Mouse (Mus musculus) cerebellum, adult 9-10 months (tissue): ENCODE data around the gene Fbxo6.
"Not testable (repeated sequence)": the region's sequence is repeated elsewhere in the genome, so short reads cannot be mapped to it uniquely, and the experiment has no call there.

Experiments used
- DNase-seq: peaks from one replicate; pipeline ENCODE4 v3.0.0; 2022

The Fbxo6 gene

DNA sequence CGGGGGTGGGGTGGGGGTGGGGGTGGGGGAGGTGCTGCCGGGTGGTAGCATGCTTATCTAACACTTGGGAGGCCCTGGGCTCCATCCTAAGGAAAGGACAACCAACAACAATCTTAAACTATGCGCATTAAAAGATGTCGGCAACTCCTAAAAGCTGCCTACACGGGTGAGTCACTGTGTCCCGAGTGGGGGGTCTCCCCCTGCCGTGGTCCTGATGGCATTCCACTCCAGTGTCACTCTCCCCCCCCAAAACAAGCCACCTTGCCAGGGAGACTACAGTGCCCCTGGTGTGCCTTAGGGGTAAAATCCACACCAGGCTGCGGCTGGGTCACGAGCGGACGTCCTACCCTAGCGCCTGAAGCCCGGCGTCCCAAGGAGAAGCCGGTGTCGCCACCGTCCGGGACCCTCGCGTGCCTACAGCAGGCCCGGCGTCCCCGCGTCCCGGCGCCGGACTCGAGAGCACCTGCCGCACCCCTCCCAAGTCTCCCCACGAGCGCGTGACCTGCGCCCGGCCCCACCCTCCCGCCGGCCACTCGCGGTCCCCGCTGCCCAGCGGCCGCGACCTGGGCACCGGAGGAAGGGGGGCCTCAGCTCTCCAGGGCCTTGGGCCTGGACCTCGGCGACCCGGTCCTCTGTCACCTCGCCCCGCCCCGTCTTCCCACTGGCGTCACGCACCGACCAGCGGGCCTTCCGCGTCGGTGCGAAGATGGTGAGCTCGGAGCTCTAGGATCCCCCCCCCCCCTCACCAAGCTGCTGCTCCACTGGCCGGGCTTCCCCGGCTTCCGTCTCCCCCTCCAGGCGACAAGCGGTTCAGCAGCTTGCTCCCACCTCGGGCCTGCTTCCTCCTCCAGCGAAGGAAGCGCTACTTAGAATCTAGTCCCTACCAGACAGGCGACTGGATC, at the start of gene Fbxo6:
Gene Fbxo6 (minus strand): TSS at position 874 of the 902 bp plus-strand sequence.
- DNase-seq = peak; percentile 86

DNA sequence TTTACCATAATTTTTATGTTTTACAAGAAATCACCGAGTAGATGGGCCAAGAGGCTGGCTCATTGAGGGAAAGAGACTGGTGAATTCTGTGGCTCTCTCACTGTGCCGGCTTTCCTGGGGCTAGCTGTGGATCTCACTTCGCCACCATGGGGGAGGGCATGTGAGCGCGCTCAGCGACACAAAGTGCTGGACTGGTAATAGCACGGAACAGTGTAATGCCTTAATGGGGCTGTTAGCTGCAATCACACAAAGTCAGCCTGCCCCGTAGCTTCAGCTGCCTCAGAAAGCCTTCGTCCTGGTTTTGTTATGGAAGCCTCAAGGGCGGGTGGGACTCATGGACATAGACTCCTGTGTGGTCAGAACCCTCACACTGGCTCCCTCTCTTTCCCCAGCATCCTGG, 46.8 kb upstream of the Fbxo6 start:
- no peak for DNase-seq

DNA sequence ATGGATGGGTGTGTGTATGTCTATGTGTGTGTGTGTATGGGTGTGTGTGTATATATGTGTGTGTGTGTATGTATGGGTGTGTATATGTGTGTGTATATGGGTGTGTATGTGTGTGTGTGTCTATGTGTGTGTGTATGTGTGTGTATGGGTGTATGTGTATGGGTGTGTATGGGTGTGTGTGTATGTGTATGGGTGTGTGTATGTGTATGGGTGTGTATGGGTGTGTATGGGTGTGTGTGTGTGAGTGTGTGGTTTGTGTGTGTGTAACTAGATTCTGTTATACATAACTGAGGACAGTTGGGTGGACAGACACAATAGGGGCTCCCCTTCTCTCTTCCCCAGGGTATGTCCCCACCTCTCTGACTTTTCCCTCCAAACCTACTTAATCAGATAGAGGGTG, 42.5 kb upstream of the Fbxo6 start:
- no peak for DNase-seq

DNA sequence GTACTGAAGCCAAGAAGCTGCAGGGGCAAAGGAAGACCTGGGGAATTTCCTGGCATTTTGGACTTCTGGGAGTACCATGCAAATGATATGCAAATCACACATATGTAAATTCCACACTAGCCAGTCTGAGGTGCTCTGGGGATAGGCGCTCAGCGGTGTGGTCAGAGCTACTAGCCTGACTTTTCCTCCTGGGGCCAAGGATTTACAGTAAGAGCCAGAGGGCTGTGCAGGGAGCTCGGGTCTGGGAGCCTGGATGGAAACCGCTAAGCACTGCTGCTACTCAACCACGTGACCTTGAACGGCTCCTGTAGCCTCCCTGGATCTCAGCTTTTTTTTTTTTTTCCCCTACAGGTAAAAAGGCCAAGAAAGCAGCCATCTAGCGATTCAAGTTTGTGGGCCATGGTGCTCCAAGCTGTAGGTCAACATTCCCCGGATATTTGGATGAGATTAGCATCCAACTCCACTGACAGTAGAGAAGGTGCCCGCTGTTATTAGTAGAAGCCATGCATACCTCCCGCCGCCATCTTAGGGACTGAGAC, 40.8 kb upstream of the Fbxo6 start:
- no peak for DNase-seq

DNA sequence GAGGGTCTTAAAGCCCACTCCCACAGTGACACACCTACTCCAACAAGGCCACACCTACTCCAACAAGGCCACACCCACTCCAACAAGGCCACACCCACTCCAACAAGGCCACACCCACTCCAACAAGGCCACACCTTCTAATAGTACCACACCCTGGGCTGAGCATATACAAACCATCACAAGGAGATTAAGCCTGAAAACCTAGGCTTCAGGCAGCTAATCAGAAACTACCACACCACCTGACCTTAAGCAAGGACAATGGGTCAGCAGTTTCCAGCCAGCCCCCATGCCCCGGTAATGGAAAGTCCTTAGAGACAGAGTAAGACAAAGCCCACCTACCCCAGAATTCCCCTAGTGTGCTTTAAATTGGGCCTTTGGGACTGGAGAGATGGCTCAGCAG, 36.8 kb upstream of the Fbxo6 start:
- not testable (repeated sequence) for DNase-seq

DNA sequence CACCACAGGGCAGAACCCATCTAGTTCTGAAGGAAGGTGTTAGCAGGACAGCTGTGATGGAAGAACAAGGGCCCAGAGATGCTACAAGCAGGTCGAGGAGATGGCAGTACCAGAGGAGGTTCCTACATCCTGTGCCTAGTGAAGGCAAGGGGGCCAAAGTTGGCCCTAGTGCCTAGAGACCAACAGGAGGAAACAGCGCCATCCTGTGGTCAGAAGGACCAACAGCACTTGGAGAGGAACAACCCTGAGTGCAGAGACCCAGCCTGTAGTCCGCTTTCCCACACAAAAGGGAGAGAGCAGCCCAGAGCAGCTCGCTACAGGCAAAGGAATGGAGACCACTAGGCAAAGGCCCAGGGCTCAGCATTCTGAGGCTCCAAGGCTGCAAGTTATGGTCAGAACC, 33.9 kb upstream of the Fbxo6 start:
- no peak for DNase-seq

DNA sequence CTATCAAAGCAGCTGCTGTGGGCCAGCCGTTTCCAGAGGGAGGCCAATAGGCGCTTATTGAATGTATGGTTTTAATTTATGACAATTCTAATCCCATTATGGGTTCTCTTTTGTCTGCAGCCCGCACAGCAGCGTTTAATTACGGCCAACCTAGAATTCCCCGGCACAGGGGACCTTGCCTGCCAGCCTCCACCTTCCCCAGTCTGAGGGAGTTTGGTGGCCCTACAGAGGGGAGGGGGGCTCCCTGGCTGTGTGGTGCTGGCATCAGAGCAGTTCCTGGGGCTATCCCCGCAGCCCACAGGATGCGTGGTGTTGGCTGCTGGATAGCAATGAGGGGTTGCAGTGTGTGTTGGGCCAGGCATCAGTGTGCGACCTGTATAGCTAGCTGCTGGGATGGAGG, 32.6 kb upstream of the Fbxo6 start:
- DNase-seq = no peak

DNA sequence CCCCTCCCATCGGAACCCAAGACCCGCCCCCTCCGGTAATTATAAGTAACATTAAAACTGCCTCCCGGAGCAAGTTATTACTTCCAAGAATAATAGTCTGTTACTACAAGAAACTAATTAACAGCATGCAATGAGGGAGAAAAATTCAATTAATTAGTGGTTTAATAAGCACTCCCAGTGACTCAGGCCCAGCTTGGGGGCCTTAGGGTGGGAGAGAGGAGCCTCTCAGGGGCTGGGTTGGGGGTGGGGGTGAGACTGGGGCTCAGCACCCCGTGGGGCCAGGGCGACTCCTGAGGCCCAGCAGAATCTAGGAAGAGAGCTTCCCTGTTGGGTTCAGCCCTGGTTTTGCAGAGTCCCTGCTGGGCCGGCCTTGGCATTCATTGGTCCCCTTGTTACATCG, 30.4 kb upstream of the Fbxo6 start:
- DNase-seq = no peak

DNA sequence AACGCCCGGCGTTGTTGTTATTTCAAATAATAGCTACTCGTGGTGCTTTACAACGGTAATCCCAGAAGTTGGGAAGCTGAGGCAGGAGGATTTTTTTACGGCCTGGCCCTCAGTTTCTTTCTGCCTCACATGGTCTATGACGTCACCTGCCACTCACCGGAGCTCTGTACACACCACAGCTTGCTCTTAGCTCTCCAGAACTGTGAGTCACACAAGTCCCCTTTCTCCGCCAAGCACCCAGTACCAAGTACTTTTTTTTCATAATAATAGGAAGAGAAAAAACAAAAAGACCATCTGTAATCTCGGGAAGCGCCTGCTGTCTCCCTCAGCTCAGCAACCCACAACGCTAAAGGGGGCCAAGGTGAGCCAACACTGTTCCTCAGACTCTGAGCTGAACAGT, 29.5 kb upstream of the Fbxo6 start:
- DNase-seq = no peak

DNA sequence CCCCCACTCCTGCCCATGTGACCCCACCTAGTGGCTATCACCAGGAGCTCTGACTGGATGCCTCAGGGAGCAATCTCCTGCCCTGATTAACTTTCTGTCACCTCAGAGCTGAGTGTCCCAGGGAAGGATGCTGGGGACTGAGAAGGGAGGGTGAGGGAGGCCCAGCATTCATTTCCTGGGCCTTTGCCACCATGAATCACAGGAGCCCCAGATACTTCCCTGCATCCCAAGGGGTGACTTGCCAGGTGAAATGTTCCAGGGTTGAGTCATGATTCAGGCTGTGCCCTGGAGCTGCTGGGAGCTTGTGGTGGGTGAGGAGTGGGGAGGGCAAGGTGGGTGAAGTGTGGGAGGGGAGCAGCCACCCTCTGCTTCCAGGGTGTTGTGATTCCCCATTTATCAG, 25.8 kb upstream of the Fbxo6 start:
- DNase-seq = no peak

DNA sequence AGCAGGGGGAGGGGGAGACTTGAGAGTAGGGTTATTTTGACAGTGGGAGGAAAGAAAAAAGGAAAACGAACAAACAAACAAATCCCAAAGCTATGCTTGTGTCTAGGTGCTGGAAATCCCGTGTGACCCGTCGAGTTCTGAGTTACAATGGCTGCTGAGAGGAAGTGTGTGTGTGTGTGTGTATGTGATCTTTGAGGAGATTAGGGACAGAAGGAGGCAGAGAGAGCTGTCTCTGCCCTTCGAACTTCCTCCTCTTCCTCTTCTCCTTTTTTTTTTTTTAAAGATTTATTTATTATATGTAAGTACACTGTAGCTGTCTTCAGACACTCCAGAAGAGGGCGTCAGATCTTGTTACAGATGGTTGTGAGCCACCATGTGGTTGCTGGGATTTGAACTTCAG, 24.7 kb upstream of the Fbxo6 start:
- not testable (repeated sequence) for DNase-seq

DNA sequence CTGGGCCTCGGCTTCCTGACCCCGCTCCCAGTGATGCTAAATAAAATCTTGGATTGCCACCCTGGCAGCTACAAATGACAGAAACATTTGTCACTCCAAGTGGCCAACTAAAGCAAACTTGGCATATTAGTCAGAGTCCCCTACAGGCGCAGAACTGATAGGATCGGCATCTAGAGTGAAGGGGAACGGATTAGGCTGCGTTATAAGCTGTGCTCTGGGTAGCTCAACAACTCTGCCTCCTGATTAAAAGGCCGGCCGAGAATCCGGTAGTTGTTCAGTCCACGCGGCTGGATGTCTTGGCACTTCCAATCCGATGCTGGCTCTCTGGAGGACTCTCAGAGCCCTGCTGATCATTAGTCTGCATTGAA, 22.5 kb upstream of the Fbxo6 start:
- DNase-seq = no peak

DNA sequence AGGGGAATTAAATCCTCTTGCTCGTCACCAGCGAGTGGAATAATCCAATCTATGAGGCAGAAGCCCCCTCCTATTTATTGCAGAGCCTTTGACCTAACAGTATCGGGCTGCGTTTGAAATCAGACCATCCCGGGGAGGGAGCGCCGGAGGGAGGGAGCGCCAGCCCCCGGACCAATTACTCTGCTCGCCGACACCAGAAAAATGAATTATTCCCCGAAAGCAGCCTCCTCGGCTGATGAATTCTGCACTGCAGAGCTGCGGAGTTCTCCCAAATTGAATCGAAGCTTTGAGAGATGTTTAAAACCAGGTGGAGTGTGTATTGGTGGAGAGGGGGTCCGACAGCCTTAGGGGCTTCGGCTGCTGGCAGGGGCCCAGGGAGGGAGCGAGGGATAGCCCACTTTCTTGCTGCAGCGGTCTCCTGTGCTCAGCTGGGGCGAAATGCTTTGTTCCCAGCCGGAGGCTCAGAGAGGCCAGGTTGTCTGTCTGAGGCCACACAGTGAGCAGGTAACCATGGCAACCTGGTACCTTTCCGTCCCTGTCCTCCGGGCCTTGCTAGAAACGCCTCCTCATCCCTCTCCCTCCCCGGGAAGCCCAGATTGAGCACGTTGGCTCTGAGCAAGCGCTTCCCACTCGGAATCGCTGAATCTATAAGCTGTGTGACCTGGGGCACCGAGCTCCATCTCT, 22.0 kb upstream of the Fbxo6 start:
- peak; percentile 72 for DNase-seq

DNA sequence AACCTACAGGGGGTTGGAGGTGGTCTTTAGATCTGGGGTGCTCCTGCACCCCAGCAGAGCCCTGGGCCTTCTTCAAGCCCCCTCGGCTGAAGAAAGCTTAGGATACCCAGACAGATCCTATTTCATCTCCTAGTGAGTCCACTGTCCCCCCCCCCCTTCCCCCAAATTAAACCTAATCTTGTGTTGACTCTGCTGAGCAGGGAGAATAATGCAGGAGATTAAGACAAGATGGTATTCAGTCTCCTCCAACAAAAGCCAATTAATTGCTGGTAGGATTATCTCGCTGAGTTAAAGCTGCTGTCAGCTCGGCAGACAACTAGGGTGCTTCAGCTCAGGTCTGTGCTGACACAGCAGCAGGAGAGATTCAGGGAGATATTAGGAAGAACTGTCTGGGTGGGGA, 19.3 kb upstream of the Fbxo6 start:
- no peak for DNase-seq

DNA sequence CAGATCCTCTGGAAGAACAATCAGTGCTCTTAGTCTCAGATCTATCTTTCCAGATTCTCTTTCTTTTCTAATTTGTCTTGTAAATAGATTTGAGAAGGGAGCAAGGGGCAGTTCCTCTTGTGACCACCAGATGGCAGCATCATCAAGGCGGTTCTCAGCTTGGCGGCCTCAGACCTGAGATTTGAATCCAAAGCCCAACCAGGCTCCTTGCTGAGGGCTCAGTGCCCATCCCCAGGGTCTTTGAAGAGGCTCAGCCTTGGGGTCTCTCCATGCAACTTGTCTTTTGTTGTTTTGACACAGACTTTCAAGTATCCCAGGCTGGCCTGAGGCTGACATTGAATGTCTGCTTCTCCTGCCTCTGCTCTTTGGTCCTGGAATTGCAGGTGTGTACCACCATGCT, 18.9 kb upstream of the Fbxo6 start:
- peak; percentile 73 for DNase-seq

DNA sequence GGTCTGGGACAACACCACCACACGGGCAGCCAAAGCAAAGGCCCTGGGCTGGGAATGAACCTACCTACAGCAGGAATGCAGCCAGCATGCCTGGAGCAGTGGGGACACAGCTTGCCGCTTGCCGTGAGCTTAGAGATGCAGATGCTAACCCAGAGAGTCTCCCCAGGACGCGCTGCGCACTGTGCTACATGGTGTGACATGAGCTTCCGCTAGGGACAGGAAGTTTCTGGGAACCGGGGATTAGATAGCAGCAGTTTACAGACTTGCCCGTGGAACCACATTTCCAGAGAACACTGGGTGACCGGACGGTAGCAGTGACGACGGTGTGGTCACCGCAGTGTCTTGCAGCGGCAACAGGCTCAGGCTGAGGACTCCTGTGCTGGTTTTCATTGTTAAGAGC, 17.6 kb upstream of the Fbxo6 start:
- peak; percentile 21 for DNase-seq

DNA sequence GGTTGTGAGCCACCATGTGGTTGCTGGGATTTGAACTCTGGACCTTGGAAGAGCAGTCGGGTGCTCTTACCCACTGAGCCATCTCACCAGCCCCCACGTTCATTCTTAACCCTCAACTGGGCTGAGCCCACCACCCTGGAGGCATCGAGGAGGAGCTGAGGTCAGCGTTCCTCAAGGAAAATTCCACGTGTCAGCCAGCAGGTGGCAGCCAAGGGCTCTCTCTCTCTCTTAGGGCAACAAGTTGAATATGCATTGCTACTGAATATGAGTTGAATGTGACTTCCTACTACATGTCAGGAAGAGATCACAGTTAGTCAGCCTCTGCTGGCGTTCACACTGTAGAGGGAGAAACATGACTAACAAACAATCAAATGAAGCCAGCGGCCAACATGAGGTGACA, 16.3 kb upstream of the Fbxo6 start:
- peak; percentile 62 for DNase-seq

DNA sequence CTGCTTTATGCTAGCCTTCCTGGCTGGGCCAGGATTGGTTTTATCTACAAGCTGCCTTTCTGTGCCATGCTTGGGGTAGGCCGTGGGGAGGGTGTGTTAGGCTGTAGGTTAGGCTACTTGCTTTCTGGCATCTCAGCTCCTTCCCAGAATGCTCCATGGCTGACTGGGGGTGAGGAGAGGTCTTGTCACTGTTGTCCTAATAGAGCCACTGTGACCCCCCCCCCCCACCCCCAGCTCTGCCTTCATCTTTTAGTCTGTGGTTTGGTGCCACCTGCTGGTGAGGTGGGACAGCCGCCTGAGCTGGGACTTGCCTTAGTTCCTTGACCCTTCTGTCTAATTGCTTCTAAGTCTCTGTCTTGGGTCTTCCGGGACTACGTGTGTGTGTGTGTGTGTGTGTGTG, 15.0 kb upstream of the Fbxo6 start:
- DNase-seq = peak; percentile 79

DNA sequence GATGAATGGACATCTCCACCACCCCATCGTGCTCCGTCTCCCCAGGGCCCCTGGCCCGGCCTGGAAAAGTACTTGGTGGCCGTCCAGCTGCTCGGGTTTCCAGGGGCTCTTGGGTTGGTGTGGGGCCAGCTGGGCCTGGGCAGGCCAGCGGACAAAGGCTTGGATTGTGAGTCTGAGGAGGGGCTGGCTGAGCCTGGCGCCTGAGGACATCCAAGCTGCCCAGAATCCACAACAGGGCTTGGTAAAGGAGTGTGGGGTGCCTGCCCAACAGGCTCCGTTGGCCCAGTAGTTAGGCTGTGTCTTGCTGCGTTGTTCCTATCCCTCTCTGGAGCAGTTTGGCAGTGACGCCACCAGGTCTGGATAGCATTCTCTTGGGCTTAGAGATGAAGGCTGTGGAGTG, 14.5 kb upstream of the Fbxo6 start:
- peak; percentile 72 for DNase-seq

DNA sequence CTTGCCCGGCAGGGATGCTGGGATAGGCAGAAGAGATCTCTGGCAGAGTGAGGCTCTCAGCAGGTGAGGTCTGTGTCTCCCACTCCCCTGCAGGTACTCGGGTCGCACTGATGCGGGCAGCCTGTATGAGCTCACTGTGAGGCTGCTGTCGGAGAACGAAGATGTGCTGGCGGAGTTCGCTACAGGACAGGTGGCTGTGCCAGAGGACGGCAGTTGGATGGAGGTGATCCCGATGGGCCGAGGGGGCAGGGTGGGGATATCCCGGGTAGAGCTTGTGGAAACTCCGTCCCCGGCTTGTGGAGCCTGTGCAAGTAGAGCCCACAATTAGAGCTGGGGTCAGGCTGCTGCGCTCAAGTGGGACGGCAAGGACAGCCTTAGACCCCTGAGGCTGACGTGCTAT, 13.6 kb upstream of the Fbxo6 start:
- DNase-seq = peak; percentile 34

DNA sequence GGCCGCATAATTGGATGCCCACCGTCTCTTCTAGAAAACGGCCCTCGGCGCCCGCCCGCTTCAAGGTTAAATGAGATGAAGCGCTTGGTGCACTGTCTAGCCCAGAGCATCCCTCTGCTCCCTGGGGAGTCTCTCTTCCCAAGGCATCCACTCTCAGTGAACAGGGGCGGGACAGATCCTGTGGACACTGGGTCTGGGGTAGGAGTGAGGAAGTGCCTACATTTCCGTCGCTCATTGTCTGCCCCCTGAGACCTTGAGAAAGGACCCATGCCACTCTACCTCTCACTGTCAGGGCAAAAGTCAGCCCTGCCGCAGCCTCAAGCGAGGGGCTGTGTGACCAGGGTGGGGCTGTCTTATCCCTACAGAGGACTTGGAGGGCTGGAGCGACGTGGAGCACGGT, 12.5 kb upstream of the Fbxo6 start:
- DNase-seq = no peak

DNA sequence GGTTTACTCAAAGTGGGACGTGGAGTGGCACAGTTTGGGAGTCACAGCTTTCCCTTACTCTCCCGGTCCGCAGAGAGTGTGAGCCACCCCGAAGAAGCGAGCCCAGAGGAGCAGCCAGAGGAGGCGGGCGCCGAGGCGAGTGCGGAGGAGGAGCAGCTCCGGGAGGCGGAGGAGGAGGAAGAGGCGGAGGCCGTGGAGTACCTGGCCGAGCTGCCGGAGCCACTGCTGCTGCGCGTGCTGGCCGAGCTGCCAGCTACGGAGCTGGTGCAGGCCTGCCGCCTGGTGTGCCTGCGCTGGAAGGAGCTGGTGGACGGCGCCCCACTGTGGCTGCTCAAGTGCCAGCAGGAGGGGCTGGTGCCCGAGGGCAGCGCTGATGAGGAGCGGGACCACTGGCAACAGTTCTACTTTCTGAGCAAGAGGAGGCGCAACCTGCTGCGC, 12.1 kb upstream of the Fbxo6 start:
- DNase-seq = peak; percentile 61

DNA sequence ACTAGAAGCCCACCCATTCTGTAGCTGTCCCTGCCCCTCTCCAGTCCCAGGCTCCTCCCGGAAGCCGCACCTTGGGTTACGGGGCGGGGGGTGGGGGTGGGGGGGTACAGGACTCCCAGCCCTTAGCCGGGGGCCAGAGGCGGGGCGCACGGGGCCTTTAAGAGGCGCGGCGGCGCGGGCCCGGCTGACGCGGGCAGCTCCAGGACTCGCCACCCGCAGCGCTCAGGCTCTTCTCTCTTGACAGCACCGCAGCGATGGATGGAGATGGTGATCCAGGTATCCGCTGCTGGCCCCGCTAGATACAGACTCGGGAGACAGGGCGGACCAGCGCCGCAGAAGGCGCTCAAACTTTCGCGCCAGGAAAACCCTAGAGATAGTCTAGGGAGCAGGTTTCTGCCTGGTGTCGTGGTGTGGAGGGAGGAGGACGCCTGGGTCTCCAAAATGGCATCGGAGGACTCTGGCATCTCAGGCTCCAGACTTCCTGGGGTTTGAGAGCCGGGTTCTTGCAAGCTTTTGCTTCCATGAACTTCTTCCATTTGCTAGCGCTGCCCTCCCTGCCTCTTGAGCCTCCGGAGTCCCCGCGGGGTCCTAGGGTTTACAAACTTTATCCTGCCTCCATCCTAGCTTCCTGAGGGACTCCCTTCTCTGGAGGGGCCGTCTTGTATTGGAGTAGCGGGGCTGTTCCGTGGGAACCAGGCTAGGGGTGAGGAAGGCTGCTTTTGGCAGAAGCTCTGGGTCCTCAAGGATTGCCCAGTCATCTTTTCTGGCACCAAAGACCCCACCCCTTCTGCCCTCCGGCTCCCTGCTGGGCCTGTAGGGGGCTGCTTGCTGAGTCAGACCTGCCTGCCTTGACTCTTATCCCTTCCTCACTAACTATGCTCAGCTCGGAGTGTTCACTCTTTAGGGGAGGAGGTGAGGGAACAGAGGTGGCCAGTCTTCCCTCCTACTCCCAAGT, 8.8 kb upstream of the Fbxo6 start, which contains the start of the genes Fbxo44 and Fbxo2:
Gene Fbxo44 (minus strand): TSS at position 47 of the 955 bp plus-strand sequence.
Gene Fbxo2 (plus strand): TSS at position 186 of the 955 bp plus-strand sequence.
- peak; percentile 76 for DNase-seq
